Mouse (Mus musculus): Measurements from ENCODE around the gene Rpp25l.
"Not testable (repeated sequence)": the region's sequence is repeated elsewhere in the genome, so short reads cannot be mapped to it uniquely, and the experiment has no call there.

The Rpp25l gene

DNA sequence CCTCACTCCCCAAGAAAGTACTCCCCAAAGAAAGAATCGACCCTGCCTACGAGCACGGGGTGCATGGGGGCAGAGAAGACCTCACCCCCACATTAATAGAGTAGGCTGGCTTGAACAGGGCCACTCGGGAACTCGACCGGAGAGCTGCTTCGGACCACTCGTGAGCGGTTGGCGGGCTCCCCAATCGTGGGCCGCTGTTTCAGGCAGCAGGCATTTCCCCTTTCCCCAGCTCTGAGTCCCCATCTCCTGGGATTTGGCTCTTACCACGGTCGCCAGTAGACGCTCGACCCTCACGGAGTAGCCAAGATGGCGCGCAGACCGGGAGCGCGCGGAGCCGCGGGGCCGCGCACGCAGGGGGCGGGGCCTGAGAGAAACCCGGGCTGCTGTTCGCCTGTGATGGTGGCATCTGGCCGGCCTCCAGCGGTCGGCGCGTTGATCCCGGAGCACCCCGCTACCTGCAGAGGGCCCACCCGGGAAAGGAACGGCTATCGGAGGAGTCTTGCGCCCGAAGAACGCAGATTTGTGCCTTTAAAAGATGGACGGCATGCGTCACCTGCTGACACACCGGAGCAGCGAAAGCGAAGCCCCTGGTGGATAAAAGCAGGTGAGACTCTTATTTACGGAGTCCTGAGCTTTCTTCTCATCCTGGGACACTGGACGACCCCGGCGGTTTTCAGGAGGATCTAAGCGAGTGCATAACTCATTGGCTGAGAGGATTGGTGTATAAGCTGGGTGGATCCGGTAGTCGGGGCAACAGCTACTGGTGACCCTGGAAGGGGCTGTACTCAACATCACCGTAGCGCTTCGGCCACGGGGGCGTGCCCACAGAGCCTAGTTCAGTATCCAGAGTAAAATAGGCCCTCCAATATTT lies at the start of gene Rpp25l:
Gene Rpp25l (minus strand): TSS at position 338 of the 871 bp plus-strand sequence.
- DNase-seq = peak; percentile 90

DNA sequence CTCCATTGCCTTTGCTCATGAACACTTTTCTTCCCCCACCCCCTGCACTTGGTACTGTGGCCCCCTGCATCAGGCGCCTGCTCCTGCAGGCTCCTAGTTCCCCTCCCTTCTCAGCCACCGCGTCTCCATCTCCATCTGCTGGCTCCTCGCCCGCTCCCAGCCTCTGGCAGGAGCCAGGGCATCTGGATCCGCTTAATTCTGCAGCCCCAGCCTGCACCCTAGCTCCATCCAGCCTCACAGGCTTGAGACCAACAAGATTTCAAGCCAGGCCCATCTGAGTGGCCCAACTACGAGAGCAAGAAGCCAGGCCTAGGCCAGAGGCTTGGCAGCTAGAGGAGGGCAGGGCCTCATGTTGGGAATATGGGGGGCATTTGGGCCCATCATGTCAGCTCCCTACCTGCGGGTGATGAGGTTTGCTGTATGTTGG lies 49.4 kb upstream of the Rpp25l start:
- DNase-seq = not testable (repeated sequence)

DNA sequence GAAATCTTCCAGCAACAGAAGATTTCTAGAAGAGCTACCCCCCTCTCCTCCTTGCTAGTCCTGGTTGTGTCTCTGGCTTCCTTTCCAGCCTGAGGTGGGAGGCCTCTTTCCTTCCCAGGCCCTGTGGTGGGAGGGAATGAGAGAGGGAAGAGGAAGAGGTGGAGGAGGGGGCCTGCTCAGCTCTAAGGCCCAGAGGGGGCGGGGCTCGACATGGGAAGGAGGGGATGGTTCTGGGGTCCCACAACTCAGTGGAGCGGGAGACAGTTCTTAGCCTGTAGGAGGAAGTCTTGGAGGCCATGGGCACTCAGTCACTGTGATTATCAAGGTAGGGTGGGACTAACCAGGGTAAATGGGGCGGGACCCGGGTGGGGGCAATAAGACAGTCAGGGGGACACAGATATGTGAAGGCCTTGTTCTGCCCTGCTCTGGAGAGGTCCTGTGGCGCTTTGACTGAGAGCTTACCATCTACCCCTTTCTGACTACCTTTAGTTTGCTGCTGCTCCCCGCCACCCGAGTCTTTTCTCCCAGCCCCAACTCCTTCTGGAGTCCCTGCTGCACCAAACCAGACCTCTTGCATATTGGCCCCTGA lies 48.9 kb upstream of the Rpp25l start:
- DNase-seq = no peak

DNA sequence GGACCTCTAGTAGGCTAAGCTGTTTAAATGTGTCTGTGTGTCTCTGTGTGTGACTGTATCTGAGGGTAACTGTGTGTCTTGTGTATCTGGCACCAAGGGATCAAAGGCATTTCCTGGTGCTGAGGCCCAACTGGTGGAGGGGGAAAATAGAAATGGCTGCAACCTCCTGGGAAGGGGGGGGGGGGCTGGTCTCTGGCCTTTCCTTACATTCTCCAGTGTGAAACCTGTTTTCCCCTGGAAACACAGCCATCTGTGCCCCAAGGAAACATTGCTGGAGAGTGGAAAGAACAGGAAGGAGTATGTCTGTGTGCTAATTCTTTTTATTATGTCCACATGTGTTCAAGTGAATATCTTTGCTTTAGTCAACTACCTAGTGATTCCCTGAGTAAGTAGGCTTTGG lies 48.3 kb upstream of the Rpp25l start:
- DNase-seq = no peak

DNA sequence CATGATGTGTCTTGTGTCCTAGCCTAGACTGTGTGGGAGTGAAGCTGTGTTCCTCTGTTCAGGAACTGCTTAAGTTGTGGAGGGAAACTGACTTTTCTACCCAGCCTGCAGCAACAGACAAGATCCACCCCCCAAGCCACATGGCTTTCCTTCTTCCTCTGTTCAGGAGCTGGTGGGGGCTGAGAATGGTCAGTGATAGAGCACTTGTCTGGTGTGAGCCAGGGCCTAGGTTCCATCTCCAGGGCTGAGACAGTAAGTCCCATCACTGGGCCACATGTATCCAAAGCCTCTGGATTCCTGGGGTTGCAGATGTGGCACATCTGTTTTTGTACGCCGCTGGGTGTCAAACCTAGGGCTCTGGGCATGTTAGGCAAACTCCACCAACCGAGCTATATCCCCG lies 47.6 kb upstream of the Rpp25l start:
- no peak for DNase-seq

DNA sequence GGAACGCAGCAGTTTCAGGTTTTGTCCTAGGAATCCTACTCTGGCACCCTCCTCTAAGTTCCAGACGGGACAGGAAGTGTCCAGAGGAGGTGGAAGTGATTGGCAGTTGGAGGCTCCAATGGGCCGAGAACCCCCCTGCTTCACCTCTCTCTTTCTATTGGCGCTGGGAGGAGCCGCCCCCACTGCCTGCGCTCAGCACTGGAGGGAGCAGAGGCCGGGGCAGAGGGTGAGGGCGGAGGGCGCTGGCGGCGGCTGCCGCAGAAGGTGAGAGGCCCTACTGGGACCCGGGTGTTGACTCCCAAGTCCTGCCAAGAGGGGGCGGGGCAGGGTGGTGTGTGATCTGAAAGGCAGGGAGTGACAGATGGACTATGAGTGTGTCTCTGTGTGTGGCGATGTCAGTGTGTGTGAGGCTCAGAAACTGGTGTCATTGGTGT lies 47.0 kb upstream of the Rpp25l start:
- peak; percentile 85 for DNase-seq

DNA sequence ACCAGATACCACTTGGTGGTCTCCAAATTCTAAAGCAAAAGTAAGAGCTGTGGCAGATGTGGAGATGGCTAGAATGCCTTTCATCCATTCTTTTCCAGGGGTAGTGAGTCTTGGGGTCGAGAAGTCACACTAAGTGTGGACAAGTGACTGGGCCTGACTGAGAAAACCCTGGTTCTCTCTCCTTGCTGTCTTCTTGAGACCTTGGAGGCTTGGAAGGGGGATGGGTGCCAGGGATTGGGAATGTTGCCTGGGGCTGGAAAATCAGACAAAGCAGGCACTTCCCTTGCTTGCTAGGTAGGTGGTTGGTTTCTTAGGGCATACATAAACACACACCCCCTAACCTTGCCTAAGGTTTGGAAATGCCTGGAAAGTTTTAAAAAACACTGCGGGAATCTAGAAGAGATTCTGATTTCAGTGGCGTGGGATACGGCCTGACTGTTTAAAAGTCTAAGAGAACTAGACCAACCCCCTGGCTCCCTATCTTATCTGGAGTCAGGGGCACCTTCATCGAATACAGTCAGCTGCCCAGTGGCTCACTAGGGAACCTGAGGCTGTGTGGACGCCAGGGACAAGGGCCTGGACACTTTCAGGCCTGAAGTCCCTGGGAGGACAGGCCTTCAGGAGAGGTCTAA lies 46.4 kb upstream of the Rpp25l start:
- no peak for DNase-seq

DNA sequence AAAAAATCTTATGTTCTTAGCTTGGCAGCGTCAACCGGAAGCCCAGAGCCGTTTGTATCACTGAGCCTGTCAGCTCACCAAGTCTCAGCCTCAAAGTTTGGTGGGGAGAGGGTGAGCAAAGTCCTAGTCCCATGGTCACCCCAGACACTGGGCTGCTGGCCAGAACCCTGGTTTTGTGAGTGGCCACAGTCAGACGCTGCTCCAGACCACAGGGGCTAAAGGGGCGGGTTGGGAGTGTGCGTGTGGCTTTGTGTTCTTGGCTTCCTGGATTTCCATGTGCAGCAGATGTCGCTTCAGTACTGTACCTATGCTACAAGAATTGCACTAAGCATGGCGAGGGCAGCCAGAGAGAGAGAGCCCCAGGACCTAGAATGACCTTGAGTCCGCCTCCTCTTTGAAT lies 45.9 kb upstream of the Rpp25l start:
- DNase-seq = no peak

DNA sequence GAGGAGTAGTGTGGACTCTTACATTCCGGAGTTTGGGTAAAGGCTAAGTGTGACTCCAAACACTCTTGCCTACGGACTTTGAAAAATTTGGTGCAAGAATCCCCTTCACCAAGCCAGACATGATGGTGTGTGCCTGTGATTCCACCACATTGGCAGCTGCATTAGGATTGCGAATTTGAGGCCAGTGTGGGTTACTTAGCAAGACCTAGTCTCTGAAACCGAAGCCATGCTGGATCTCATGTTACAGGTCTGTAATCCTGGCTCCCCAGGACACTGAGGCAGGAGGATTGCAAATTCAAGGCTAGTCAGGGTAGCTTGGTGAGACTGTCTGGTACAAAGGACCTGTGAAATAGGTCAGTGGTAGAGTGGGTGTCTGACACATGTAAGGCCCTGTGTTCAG lies 45.4 kb upstream of the Rpp25l start:
- no peak for DNase-seq

DNA sequence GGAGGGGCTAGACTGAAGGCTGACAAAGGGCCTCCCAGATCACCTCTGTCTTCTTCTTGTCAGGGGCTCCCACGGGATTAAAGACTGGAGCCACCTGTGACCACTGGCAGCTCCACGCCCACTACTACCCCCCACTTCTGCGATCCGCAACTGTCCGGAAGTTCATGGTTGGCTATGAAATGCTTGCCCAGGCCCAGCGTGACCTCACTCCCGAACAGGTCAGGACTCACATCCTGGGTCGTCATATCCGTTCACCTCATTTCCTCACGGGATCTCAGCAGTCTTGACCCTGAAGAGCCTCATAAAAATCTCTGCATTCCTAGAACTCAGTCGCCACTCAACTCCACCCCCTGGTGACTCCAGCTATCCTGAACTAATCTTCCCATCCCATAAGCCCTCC lies 44.7 kb upstream of the Rpp25l start:
- no peak for DNase-seq

DNA sequence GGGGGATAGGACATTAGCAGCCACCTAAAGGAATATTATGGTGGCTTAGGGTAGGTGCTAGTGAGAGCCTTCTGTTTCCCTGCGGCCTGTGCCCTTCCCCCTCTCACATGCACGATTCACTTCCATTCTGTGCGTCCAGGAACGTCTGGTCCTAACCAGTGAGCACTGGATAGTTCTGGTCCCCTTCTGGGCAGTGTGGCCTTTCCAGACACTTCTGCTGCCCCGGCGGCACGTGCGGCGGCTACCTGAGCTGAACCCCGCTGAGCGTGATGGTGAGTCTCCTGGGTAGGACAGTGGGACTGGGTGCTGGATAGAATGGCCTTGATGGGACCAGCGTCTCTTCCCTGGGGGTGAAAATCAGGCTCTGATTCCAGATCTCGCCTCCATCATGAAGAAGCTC lies 44.0 kb upstream of the Rpp25l start:
- no peak for DNase-seq

DNA sequence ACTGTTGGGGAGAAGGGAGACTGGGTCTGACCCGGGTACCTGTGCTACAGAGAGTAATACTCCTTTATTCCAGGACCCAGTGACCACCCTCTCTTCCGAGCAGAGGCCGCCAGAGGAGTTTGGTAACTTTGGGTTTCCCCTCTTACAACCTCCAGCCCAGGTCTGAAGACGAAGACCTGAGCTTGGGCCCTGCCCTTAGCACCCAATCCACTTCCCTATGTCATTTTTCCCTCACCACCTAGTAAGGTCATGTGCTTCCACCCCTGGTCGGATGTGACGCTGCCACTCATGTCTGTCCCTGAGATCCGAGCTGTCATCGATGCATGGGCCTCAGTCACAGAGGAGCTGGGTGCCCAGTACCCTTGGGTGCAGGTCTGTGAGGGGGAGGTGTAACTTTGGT lies 43.1 kb upstream of the Rpp25l start:
- DNase-seq = no peak

DNA sequence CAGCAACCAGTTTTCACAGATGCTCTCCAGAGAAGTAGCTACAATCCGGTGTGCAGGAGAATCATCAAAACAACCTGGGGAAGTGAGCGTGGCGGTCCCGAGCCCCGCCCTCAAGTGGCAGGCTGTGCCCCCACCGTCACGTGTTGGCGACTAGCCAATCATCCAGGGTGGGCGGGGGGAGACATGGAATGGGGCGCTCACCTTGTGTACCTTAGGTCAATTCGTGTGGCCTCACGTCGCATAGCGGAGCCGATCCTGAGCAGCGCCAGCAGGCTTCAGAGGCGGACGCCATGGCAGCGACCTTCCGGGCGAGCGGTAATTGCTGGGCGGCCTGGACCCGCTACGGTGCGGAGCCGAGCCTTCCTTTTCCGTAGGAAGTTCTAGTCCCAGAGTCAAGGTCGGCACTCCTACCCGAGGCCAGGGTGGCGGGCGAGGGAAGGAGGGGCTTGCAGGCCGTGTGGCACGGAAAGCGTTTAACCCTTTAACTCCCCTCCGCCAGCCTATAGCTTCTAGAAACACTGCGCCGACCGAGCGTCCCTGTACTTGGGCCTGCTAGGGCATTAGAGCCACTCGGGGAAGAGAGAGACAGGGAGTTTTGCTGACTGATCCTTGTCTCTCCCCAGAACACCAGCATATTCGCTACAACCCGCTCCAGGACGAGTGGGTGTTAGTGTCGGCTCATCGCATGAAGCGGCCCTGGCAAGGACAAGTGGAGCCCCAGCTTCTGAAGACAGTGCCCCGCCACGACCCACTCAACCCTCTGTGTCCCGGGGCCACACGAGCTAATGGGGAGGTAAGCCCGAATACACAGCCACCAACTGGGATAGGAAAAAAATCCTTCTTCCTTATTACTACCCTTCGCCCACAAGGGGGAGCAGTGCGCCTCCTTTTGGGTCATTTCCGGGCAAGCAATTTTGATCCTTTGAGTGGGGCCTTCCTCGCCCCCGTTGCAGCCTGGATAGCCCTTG lies 42.3 kb upstream of the Rpp25l start, which contains the start of gene Sigmar1:
Gene Sigmar1 (minus strand): TSS at position 820 of the 968 bp plus-strand sequence.
- peak; percentile 95 for DNase-seq

DNA sequence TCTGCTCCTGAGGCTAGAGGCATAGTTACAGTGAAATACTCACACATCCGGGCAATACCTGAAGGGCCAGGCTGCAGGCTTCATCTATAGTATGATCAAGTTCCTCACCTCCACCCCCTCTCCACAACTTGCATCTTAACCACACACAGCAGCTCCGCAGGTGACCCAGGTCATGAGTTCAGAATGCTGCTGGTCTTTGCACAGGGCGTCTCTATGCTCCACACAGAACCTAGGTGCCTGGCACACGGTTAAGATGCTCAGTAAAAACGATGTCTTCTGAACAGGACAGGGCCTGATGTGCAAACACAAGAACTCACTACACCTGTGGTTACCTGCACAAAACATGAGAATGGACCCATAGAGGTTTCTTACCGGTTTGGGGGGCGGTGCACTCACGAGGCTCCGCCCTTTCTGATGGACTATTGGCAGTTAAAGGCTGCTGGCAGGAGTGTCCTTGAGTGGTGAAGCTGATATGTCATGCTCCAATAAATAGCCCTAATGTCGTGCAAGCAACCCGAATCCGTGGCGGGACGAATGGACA lies 41.5 kb upstream of the Rpp25l start, which contains the start of gene Galt:
Gene Galt (plus strand): TSS at position 432 of the 541 bp plus-strand sequence.
- DNase-seq = no peak

DNA sequence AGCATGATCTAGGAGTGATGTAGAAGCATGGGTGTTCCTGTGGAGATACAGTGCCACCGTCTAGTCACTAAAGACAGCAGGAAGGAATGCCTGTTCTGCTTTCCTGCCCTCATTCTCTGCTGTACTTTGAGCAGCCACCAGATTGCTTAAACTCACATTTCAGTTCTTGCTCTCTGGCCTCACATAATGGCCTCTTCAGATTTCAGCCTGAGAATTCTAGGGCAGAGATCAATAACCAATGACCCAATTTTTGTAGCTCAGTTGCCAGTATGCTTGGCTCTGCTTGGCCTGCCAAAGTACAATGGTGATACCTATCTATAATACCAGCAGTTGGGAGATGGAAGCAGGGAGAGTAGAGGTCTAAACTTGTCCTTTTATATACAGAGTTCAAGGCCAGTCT lies 31.7 kb upstream of the Rpp25l start:
- DNase-seq = no peak

DNA sequence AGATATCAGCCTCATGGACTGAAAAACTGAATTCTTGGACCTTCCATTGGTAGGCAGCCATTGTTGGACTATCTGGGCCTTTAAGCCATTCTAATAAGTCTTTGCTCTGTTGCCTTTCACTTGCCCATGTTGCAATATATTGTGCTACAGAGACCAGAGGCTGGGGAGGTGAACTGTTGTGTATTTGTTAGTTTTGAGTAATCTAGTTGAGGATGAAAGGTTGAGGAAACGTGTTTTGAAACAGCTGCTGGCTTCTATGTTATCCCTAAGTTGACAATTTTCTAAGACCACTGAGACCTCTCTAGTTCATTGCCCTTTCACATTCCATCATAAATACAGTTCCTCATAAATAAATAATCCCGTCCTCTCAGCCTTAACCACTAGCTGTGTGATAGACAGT lies 30.8 kb upstream of the Rpp25l start:
- no peak for DNase-seq

DNA sequence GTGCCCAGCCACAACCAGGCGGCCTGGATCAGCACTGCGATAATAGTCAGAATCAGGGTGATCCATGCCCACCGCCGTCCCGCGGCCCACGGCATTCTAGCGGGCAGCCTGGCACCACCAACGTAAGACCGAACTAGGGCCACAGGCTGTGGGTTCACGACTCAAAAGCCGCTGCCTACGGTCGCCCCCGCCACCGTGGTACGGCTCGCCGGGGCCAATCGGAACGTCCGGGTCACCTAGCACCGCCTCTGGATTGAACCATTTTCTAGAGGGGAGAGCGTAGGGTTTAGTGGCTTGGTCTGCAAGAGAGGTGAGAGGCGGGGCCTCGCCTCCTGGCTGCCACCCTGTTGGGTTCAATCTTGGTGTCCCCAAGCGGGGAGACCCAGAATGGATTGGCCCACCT lies 27.8 kb upstream of the Rpp25l start:
- DNase-seq = peak; percentile 90

DNA sequence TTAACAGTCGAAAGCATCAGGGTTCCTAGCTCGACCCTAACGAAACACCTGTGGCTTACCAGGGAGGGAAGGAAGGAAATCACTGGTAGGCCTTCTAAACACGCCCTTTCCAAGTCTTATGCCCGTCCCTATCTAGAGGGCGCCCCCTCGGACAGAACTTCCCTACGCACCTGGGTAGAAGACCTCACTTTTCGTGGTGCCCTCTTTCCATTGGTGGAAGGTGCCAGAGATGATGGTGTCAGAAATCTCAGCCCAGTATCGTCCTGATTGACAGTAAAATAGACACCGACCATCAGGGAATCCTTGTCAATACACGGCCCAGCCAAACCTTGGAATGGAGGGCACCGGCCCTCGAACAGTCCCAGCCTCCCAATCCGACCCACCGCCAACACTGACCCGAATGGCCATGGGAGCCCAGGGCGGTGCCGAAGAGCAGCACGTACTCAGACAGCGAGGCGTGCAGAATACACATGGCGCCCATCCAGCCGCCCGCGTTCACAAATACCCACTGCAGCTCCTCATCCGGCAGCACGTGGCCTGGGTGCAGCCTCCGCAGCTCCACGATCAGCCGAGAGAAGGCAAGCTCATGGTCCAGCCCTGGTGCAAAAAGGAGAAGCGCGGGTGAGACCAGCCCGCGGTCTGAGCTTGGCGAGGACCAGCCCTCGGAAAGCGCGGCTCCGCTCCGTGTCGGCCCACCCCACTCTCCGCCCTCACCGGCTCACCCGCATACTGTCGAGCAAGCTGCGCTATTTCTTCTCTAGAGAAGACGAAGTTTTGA lies 27.2 kb upstream of the Rpp25l start:
- DNase-seq = peak; percentile 47

DNA sequence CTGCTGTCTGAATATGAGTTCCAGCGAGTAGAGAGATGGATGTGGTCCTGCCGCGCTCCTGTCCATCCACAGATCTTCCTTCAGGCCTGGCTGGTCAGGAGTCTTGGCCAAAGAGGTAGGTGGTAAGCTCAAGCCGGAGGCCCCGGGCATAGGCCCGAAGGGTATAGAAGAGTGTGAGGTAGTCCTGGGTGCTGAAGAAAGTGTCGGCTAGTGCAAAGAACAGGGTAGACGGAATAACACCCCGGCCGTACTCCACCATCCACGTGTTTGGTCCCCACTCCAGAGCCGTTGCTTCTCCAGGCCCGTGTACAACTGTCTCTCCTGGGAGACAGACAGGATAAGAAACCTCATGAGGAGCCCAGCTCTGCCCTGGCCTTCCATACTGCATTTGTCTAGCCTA lies 25.9 kb upstream of the Rpp25l start:
- DNase-seq = no peak

DNA sequence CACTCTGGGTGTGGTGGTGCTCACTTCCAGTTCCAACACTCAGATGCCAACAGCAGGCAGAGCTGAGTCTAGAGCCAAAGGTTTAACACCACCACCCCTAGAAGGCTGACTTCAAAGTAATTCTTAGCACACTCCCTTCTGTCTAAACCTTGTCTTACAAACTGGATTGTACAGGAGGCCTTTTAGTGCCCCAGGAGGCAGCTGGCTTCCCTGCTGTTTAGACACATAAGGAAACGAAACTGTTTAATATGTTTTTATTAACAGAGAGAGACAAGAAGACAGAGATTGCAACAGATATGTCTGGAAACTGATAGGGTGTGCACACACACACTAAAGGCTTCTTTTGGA lies 24.9 kb upstream of the Rpp25l start:
- DNase-seq = no peak

DNA sequence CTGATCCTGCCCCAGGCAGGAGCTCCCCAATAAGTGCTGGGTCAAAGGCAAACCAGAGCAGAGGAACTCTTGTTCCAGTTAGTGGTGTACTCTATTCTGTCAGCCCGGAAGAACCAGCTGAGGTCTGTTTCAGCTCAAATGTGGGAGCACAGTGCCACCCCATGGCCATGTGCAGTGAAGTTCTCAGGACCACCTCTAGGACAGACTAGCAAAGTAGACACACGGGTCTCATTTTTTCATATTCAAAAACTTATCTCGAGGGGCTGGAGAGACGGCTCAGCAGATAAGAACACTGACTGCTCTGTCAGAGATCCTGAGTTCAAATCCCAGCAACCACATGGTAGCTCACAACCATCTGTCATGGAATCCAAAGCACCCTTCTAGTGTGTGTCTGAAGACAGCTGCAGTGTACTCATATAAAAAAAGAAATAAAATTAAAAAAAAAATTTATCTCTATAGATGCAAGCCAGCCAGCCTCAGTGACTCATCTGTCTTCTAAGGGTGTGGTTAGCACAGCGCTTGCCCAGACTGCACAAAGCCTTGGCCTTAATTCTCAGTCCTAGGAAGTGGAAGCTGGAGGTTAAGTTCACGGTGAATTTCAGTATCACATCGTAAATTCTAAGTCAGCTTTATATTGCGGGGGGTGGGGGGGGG lies 24.4 kb upstream of the Rpp25l start:
- peak; percentile 84 for DNase-seq

All from thymus, postnatal 4 days (tissue).